Mouse (Mus musculus) ES-E14 (cell line): ENCODE results near the gene Cep72. TPM values are rescaled to one million over a fixed set of nuclear protein-coding genes. Genes with fewer than 3 reads are reported as not detected.
A peak's percentile ranks its signal among the peaks of the same experiment; 100 is the strongest.
"Not testable (repeated sequence)": the region's sequence is repeated elsewhere in the genome, so short reads cannot be mapped to it uniquely, and the experiment has no call there.

Experiments
- DNase-seq: peaks from one replicate; pipeline ENCODE4 v3.0.0-alpha.2; 2013; ENCODE audit warnings: low read depth, low spot score
- H3K27ac ChIP-seq: 2 replicates; pipeline ENCODE4 v1.5.1; 2012; ENCODE audit warnings: low read depth, mild to moderate bottlenecking, low read length, moderate library complexity, mixed read lengths; ENCODE audit not compliant: poor library complexity, insufficient read depth, severe bottlenecking
- H3K36me3 ChIP-seq: 2 replicates; pipeline ENCODE4 v1.6.1; 2012; ENCODE audit warnings: mild to moderate bottlenecking, low read length, moderate library complexity, mixed read lengths; ENCODE audit not compliant: control insufficient read depth, poor library complexity, insufficient read depth, severe bottlenecking
- H3K4me1 ChIP-seq, 2 experiments: fragments of 150-350 bp in 1 of 2; sonication (generic) in 1 of 2; 2 replicates each; pipeline ENCODE4 v1.6.1; 2012; ENCODE audit warnings: low read length in 2 of 2, mild to moderate bottlenecking in 1 of 2, mixed read lengths in 1 of 2; ENCODE audit not compliant: control insufficient read depth in 2 of 2, insufficient read depth in 2 of 2, poor library complexity in 1 of 2
- H3K4me3 ChIP-seq, 2 experiments: fragments of 150-350 bp in 1 of 2; sonication (generic) in 1 of 2; 2 replicates each; pipeline ENCODE4 v1.5.1; 2012; ENCODE audit warnings: low read length in 2 of 2, low read depth in 1 of 2, mild to moderate bottlenecking in 1 of 2, mixed read lengths in 1 of 2; ENCODE audit not compliant: insufficient read depth in 1 of 2, poor library complexity in 1 of 2, severe bottlenecking in 1 of 2
- H3K9ac ChIP-seq: 2 replicates; pipeline ENCODE4 v1.6.1; 2012; ENCODE audit warnings: low read depth, mild to moderate bottlenecking, low read length, mixed read lengths; ENCODE audit not compliant: poor library complexity, insufficient read depth, severe bottlenecking
- H3K9me3 ChIP-seq: fragments of 150-350 bp; sonication (generic); 2 replicates; pipeline ENCODE4 v1.6.1; 2012; ENCODE audit warnings: low read depth, mild to moderate bottlenecking, low read length; ENCODE audit not compliant: control insufficient read depth, insufficient read depth
- CHD2 ChIP-seq: IDR thresholded peaks from 2 replicates; pipeline ENCODE4 v1.6.1; 2014; ENCODE audit warnings: mild to moderate bottlenecking, low read depth, low read length, inconsistent platforms
- HCFC1 ChIP-seq: IDR thresholded peaks from 2 replicates; pipeline ENCODE4 v1.6.1; 2012; ENCODE audit warnings: low read length, inconsistent platforms, borderline replicate concordance; ENCODE audit not compliant: insufficient read depth
- MAFK ChIP-seq: IDR thresholded peaks from 2 replicates; pipeline ENCODE4 v1.6.1; 2014; ENCODE audit warnings: mild to moderate bottlenecking, low read depth, low read length, inconsistent platforms; ENCODE audit not compliant: insufficient read depth
- ZC3H11A ChIP-seq: IDR thresholded peaks from 2 replicates; pipeline ENCODE4 v1.6.1; 2012; ENCODE audit warnings: low read depth, mild to moderate bottlenecking, inconsistent platforms, low read length, borderline replicate concordance
- ZNF384 ChIP-seq: IDR thresholded peaks from 2 replicates; pipeline ENCODE4 v1.6.1; 2012; ENCODE audit warnings: low read depth, low read length, inconsistent platforms
- in situ Hi-C, 2 experiments: fragments of 600-800 bp; cut with MboI; formaldehyde crosslinking; loops; one replicate each; pipeline ENCODE4 v1.15.1; 2025; ENCODE audit warnings: low sequenced_read_pairs in 2 of 2, inconsistent platforms in 1 of 2; ENCODE audit not compliant: unreplicated experiment in 2 of 2
- total RNA-seq: library from RNA; depleted of rRNA; stranded (reverse); fragments of 300-350 nt; gene quantifications from 2 replicates; pipeline ENCODE4 v1.2.3, GENCODE M21; 2012

The Cep72 gene
- total RNA-seq, 1 experiment, result 7.6 TPM

DNA sequence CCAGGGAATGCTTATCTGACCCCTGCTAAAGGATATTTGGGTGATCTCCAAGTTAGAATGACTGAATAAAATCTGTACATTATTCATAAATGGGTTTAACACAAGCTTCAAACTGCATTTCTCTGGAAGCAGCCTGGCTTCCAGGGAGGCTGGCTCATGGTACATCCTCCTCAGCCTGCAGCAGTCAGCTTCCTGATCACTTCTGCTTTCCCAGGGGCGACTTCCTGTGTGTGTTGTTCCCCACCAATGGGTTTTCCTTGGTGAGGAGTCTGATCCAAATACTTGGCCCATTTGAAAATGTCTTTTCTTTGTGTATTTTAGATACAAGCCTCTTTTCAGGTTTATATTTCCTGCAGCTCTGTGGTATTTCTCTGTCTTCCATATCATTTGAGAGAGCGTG is 33.1 kb downstream of the Cep72 start:
- in situ Hi-C loops, result no loop called here
- DNase-seq, result no peak

DNA sequence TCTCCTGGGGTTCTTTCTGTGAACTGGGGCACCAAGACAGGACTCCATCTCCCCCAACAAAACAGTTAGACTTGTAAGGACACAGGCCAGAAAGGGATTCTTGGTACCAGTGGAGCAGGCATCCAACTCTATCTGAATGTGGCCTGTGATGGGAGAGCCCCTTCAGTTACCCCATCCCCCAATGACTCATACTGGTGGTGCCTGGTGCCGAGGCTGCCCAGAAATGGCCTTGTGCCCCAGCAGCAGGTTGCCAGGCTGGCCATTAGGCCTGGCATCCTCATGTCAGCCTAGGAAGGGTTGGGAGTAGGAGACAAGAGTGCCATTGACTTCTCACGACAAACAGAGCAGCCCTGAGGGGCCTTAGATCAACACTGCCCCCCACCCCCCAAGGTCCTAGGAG is 34.0 kb downstream of the Cep72 start:
- no peaks in the 10 kb centered on the region for H3K4me1 ChIP-seq
- no peak overlapping the region for H3K9ac ChIP-seq
- H3K4me3 ChIP-seq, result no peak overlapping the region
- TF ChIP-seq ZC3H11A (no peak), HCFC1 (no peak), MAFK (no peak), CHD2 (no peak), ZNF384 (no peak)
- H3K9me3 ChIP-seq, result no peaks in the 10 kb centered on the region
- H3K36me3 ChIP-seq, result no peaks in the 10 kb centered on the region
- in situ Hi-C loops, result no loop called here
- no peak overlapping the region for H3K27ac ChIP-seq
- DNase-seq, result no peak

More for the DNA sequence above, 33.1 kb downstream of the Cep72 start:
- Histone ChIP-seq H3K27ac (no peak overlapping the region), H3K9ac (no peak overlapping the region), H3K36me3 (no peaks in the 10 kb centered on the region), H3K4me1 (no peaks in the 10 kb centered on the region), H3K4me3 (no peak overlapping the region), H3K9me3 (no peaks in the 10 kb centered on the region)
- TF ChIP-seq ZC3H11A (no peak), MAFK (no peak), CHD2 (no peak)

DNA sequence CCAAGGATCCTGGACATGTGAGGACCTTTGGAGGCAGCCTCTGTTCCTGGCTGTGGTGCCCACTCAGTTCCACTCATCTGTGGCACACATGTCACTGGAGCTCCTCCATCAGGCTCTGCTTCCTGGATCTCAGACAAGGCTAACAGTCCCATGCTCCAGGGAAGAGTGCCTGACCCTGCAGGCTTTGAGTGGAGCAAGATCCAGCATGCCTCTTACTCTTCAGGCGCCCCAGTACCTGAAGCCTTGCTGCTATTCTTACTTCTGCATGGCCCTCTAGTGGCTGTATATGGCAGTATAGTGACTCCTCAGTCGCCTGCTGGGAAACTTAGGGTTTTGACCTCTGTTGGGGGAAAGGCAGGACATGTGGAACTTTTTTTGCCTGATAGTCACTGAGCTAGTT is 35.9 kb downstream of the Cep72 start:
- H3K4me1 ChIP-seq, result no peaks in the 10 kb centered on the region
- TF ChIP-seq ZC3H11A (peak; percentile 54; the same call in 1 of the 2 replicates), MAFK (no peak), HCFC1 (no peak)
- H3K9ac ChIP-seq, result no peak overlapping the region
- no peak overlapping the region for H3K27ac ChIP-seq
- H3K4me3 ChIP-seq, result no peak overlapping the region
- H3K9me3 ChIP-seq, result no peaks in the 10 kb centered on the region
- H3K36me3 ChIP-seq, result no peaks in the 10 kb centered on the region
- in situ Hi-C loops, result no loop called here
- peak; percentile 39 for DNase-seq

DNA sequence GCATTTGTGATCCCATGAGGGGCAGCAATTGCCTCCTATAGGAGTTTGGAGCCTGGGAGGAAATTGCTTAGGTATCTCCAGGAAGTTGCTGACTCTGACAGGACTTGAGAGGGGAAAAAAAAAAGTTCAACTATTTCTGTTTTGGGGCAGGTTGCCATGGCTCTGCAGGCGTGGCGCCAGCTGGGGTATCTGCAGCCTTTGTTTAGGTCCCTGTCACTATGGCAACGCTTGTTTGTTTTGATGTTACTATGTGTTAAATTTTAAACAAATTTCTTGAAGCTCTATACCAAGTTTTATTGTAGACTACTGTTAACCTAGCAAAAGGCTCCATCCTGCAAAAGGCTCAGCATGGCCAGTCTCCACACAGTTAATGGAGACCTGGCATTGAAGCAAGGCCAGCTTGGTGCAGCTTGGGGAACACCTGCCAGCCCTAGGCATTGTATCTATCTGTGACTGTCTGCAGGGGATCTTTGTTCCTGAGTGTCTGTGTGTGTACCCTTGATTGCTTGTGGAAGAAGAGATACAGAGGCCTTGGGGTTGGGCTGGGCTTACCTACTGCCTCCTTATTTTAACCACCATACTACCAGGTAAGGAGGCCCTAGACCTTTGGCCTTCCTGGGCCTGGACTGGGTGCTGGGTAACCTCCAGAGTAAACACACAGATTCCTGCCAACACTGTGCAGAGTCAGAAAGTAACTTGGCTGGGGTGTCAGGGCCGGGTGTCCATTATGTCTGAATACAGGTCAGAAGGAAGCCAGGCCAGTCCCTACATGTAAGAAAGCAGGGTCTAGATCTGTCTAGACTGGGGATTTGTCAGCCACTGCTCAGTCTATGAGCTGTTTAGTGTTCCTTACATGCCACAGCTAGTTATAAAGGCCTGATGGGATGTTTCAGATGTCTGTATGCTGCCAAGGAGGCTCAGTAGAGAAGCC is 36.7 kb downstream of the Cep72 start:
- H3K9me3 ChIP-seq, result no peaks in the 10 kb centered on the region
- in situ Hi-C loops, result no loop called here
- H3K36me3 ChIP-seq, result no peaks in the 10 kb centered on the region
- H3K9ac ChIP-seq, result no peak overlapping the region
- H3K4me3 ChIP-seq, result no peak overlapping the region
- no peaks in the 10 kb centered on the region for H3K4me1 ChIP-seq
- no peak for DNase-seq
- H3K27ac ChIP-seq, result no peak overlapping the region
- TF ChIP-seq ZNF384 (peak; percentile 86), CHD2 (no peak)

DNA sequence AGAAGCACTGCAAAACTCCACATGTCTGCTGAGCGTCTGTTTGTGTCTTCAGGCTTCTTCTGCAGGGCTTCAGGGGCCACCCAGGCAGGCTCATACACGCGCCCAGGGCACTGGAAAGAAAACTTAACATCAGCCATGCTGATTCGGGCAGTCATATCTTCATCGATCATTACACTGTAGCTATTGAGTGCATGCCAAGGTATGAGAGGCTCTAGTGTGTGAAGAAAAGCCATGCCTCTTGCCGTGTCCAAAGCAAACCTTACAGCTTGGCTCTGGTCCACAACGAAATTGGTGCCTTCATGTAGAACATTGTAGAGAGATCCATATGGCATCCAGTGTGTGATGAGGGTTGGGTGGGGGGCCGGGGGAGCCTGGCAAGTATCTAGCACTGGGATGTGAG is 43.1 kb downstream of the Cep72 start:
- in situ Hi-C loops, H3K9me3 ChIP-seq, H3K9ac ChIP-seq, DNase-seq, H3K4me3 ChIP-seq, H3K4me1 ChIP-seq, H3K27ac ChIP-seq, H3K36me3 ChIP-seq: not testable (repeated sequence)
